Mouse (Mus musculus) E14TG2a.4 (cell line): Measurements from ENCODE around the gene Gsg1l.

ENCODE experiments used
- CTCF ChIP-seq: conservative IDR thresholded peaks from 2 replicates; pipeline ENCODE4 v1.5.1; 2014; ENCODE audit warnings: low read length
- POU5F1 ChIP-seq: IDR thresholded peaks from 2 replicates; pipeline ENCODE4 v1.6.1; 2014; ENCODE audit warnings: low read length, borderline replicate concordance

DNA sequence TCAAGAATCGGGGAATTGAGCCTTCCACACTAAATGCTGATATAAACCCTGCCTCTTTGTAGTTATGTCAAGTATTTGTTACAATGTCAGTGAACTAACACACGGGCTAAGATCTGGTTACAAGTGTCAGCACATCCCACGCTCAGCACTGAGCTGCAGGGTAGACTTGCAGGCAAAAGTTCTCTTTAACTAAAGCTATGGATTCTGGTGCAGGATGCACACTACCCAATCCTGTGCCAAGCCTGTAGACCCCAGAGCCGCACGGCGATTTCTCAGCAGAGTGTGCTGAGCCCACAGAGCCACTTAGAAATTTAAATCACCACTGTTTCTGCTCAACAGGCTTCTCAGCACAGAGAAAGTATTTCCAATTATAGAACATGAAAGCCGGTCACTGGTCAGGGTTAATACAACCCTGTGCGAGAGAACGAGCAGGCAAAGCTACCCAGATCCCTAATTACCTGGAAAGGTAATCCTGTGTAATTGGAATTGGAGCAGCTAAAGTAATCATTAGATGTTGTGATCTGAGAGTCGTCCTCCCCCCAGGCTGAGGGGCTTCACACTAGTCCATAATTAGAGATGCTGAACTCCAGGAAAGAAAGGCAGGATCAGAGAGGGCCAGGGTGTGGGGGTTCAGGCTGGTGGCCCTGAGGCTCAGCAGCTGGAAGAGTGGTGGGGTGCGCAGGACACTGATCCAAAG, 69.7 kb downstream of the Gsg1l start:
- TF ChIP-seq CTCF (no peak), POU5F1 (no peak)
